Mouse (Mus musculus) lung, postnatal 0 days (tissue): ENCODE results near the gene Cfap61.

Experiments
- CTCF ChIP-seq: IDR thresholded peaks from 2 replicates; pipeline ENCODE4 v1.5.1; 2016; ENCODE audit warnings: antibody characterized with exemption, mild to moderate bottlenecking
- EP300 ChIP-seq: IDR thresholded peaks from 2 replicates; pipeline ENCODE4 v1.6.1; 2016; ENCODE audit warnings: antibody characterized with exemption, mild to moderate bottlenecking, control low read depth

DNA sequence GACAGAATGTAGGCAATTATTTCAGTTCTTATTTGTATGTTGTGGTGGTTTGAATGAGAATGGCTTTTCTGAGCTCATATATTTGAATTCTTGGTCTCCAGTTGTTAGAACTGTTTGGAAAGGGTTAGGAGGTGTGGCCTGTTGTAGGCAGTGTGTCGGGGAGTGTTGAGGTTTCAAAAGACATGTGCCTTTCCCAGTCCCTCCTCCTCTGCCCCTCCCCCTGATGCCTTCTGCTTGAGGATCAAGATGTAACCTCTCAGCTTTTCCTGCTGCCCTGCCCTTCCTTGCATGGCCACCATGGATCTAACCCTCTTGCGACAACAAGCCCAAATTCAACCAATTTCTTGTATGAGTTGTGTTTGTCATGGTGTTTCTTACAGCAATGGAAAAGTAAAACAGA, 53.2 kb downstream of the Cfap61 start:
- TF ChIP-seq CTCF: no peak
- no peak for TF ChIP-seq EP300
